Mouse (Mus musculus): ENCODE results near the gene Ccp110.

Ccp110 gene

GRCm38 (mm10) chr7:118728846-118729587 is 16.7 kb downstream of the Ccp110 start:
- no peak for DNase-seq (ENCODE audit: low read depth, low spot score)

GRCm38 (mm10) chr7:118731781-118732180 is 19.4 kb downstream of the Ccp110 start:
- no peak for DNase-seq (ENCODE audit: low read depth, low spot score)

DNA sequence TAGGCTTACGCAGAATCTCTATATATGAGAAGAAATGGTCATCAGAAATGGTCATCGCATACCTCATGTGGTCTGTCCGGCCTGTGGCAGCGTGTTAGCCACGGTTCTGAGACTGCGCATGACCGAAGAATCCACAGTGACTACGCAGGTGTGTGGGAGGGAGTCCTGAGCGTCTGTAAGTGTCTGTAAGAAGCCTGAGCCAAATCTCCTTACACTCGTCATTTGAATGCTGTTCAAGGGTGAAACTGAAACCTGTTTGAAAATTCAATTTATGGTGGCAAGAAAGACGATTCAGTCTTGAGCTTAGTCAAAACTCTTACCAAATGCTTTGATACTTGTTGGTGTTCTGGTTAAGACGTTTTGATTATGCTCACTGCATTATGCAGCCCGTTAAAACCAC is 20.9 kb downstream of the Ccp110 start:
- no peak for DNase-seq (ENCODE audit: low read depth, low spot score)

- DNase-seq (ENCODE audit: low read depth, low spot score), result no peak
Measured at GRCm38 (mm10) chr7:118738730-118739129, 26.4 kb downstream of the Ccp110 start.

- DNase-seq (ENCODE audit: low read depth, low spot score), result peak; percentile 60
Measured at GRCm38 (mm10) chr7:118739975-118740531, 27.7 kb downstream of the Ccp110 start, which contains the start of gene Vps35l. TSS of gene Vps35l (plus strand) at chr7:118740226.

DNA sequence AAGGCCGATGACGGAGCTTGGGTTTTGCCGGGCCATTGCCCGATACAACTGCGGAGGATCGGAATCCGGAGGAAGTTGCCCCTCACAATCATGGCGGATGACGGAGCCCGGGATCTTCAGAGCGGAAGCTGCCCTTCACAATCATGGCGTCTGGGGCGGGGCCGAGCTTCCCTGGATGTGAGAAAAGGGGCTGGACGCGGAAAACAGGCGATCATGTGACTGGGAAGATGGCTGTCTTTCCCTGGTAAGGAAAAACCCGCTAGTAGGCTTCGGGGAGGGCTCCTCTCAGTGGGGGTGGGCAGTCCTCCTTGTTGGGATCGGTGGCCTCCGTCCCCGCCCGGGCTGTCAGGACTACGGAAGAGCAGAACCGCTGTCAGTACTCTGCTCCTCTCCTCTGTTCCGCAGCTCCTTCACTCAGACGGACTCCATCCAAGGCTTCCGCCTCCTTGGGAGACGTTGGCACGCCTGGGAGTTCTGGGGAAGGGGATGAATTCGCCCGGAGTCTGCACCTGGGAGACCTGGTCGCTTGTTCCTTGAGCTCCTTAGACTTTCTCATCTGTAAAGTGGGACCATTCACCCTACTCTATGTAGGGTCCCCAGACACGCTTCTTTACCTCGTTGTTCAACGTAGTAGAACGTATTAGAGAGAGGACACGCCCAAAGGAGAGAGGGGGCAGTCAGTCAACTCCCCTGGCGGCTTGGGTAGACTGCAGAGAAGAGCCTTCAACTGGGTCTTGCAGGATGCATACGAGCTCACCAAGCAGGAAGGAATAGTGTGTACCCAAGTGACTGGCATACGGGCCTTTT is 28.4 kb downstream of the Ccp110 start:
- peak; percentile 85 for DNase-seq (ENCODE audit: low read depth, low spot score)

DNA sequence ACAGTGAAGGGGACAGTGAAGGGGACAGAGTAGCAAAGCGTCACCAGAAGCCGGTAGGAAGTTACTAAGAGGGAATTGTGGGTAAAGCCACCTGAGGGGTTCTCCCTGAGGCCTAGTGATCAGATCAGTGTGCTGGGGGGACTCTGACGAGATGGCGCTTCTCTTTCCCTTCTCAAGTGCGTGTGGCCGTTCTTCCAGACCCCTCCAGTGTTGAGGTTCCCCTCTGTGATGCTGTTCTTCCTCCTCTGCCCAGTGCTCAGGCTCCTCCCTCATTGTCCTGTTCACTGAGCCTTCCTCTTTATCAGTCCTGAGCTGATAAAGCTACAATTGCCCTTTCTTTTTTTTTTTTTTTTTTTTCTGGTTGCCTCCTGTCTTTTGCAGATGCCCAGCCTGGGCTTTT is 29.9 kb downstream of the Ccp110 start:
- DNase-seq (ENCODE audit: low read depth, low spot score), result no peak

GRCm38 (mm10) chr7:118744766-118745165 is 32.4 kb downstream of the Ccp110 start:
- no peak for DNase-seq (ENCODE audit: low read depth, low spot score)

DNA sequence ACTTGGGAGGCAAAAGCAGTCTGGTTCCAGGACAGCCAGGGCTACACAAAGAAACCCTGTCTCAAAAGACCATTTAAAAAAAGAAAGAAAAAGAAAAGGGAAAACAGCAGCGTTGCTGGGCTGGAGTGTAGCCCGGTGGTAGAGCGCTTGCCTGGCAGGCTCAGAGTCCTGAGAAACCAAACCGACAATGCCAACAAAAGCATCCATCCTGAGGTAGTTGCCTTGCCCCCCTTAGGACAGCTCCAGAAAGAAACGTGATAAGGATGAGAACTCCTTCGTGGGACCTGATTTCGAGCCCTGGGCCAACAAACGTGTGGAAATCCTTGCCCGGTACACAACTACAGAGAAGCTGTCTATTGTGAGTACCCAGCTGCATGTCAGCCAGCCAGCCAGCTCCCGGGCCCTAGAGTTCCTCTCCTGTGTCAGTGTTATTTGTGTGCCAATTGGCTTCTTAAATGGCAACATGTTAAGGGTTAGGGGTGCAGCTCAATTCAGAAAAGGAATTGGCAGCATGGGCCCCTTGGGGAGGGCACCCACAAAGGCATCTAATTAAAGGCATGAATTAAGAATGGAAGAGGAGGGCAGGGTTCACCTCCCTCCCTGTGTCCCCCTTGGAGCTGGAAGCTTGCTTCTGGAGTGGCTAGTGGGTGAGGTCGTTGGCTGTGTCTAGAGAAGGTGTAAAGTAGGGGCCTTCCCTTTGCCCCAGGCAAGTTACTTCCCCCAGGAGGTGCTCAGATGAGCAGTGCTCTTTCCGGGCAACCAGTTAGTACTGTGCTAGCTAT is 35.7 kb downstream of the Ccp110 start:
- no peak for DNase-seq (ENCODE audit: low read depth, low spot score)

DNA sequence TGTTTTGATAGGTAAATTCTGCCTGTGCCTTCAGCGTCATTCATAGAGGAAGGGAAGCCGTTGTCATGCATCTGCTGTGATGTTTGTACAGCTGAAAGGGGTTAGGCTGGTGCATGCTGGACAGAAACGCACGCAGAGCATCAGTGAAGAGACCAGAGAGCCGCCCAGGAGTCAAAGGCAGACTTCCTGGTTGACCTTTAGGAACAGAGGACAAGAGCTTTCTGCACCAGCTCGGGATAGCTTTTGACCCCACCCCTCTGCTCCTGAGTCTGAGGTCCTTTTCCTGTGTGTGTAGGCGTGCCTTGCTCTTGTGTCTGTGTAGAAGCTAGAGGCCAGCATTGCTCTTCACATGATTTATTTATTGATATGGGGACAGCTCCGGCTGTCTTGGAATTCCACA is 37.4 kb downstream of the Ccp110 start:
- no peak for DNase-seq (ENCODE audit: low read depth, low spot score)

- no peak for DNase-seq (ENCODE audit: low read depth, low spot score)
Measured at GRCm38 (mm10) chr7:118751625-118752024, 39.3 kb downstream of the Ccp110 start.

- no peak for DNase-seq (ENCODE audit: low read depth, low spot score)
Measured at GRCm38 (mm10) chr7:118755756-118756155, 43.4 kb downstream of the Ccp110 start.

GRCm38 (mm10) chr7:118756490-118757265 is 44.3 kb downstream of the Ccp110 start:
- DNase-seq (ENCODE audit: low read depth, low spot score), result no peak

DNA sequence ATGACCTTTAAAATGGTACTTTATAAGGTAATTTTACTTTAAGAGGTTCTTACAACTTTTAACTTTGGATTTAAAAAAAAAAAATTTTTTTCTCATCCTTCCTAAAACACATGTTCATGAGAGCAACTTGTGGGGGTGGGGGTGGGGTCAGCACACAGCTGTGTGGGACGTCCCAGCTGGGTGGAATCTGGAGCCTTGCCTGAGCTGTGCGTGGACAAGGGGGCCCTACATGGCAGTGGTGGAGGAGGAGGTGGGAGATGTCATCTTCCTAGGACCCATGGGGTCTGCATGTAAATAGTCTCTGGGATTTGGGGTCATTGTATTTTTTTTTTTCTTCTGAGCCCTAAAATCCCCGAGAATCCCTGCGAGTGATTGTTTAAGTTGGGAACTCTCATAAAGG is 46.0 kb downstream of the Ccp110 start:
- DNase-seq (ENCODE audit: low read depth, low spot score), result no peak

DNA sequence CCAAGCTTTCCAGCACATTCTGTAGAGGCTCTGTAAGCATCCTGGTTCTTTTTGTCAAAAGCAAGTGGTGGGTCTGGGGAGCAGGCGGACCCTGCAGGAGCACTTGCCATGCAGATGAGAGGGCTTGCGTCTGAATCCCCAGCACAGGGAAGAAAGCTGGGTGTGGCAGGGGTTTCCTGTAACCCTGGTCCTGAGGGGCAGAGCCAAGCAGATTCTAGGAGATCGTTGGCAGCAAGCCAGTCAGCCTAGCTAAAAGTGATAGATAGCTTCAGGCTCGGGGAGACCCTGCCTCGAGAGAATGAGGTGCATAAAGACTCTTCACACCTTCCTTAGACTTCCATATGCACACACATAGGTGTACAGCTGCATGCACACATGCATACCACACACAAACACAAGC is 47.0 kb downstream of the Ccp110 start:
- DNase-seq (ENCODE audit: low read depth, low spot score), result no peak

DNA sequence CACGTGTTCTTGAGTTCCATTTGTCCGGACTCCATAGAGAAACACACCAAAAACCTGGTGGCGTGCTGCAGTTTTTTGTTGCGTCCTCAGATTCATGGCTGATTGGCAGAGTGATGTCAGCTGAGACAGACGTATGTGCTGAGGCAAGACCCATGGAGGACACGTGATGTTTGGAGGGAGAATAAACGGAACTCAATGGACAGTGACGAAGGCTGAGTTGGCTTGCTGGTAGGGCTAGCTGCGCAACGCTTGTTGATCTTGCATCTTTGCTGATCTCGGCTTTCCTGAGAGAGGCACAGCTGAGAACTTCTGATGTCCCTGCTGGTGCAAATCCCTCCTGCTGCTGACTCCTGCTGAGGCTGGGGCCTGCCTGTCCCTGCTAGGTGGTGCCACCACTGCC is 51.6 kb downstream of the Ccp110 start:
- DNase-seq (ENCODE audit: low read depth, low spot score), result no peak

DNA sequence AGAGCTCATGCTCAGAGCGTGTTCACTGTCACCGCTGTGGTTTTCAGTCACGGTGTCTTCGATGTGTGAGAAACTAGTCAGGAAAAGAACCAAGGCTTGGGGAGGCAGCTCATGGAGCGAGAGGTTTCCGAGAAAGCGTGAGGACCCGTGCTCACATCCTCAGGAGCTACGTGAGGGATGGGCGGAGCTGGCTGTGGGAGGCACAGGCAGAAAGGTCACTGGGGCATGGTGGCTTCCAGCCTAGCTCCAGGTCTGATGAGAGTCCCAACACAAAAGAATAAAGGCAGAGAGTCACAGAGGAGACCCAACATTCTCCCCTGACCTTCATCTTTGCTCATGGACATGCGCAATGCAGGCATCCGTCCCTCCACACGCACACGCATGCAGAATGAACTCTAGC is 52.4 kb downstream of the Ccp110 start:
- DNase-seq (ENCODE audit: low read depth, low spot score), result no peak

- DNase-seq (ENCODE audit: low read depth, low spot score), result no peak
Measured at GRCm38 (mm10) chr7:118765604-118766003, 53.3 kb downstream of the Ccp110 start.

DNA sequence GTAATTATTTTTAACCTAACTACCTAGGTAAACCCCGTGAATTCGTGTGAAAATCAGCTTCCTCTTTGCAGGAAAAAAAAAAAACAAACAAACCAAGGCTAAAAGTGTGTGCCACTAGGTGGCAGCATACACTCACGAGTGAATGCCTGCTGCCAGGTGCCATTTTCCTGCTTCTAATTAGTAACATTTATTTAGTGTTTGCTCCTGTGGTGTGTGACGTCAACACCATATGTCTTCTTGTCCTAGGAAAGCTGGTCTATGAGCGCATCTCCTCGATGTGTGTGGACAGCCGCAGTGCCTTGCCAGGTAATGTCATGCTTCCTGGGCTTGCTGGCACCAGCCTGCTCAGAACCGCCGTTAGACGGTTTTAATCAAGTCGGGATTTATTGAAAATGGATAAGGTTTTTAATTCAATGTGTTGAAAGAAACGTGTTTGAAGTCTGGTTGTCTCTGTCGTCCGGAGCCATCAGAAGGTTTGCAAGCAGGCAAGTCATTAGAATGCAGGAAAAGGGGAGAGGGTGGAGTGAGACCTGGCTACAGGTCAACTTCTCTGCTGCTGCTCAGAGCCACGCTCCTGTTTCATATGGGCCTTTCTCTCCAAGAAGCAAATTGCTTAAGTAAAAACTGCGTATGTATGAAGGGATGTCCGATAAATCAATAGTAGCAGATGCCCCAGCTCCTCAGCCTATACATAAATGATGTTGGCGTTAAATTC is 53.9 kb downstream of the Ccp110 start:
- peak; percentile 31 for DNase-seq (ENCODE audit: low read depth, low spot score)

- DNase-seq (ENCODE audit: low read depth, low spot score), result no peak
Measured at GRCm38 (mm10) chr7:118766834-118767224, 54.5 kb downstream of the Ccp110 start.
